Mouse (Mus musculus) right cerebral cortex, postnatal 14 days (tissue): Measurements from ENCODE around the gene AL731706.1.
"Not testable (repeated sequence)": the region's sequence is repeated elsewhere in the genome, so short reads cannot be mapped to it uniquely, and the experiment has no call there.

Source experiments
- DNase-seq: peaks from one replicate; pipeline ENCODE4 v3.0.0; 2022

The AL731706.1 gene

DNA sequence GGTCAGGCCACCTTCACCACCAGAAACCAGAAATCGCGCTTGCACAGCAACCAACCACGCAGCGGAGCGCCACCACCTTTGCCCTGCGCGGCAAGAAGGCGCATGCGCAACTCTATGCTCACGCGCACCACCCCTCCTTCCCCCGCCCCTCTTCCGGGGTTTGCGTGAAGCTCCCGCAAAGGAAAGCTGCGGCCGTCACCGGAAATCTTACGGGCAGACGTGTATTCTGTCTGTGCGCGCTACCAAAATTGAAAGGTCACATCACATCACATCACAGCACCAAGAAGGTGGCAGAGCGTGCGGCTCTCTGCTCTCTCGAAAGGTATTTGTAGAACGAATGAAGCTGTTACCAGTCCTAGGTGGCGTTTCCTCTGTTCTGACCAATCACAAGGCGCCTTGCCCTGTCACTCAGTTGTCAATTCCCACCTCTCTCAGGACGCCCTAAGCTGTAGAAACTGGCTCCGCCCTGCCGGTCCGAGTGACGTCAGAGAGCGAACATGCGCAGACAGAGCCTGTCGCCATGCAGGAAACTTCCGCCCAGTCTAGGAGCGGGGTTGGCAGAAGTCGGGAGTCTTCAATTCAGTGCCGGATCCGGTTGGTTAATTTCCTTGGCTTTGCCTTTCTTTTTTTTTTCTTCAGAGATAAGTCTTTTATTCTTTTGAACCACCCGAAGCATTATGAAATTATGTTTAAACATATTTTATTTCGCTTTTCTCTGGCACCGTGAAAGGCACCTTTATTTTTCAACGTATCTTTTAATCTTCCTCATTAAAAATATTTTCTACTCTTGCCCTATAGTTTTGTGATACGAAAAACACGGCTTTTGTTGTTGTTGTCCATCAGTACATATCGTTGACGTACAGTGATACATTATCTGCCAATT, at the start of gene AL731706.1, which contains the start of the genes Slx4ip and Mkks:
AL731706.1 (minus strand) TSS at position 322 of the 883 bp plus-strand sequence.
Slx4ip (plus strand) TSS at position 151 of the 883 bp plus-strand sequence.
Mkks (minus strand) TSS at position 322 of the 883 bp plus-strand sequence.
- DNase-seq, result peak; percentile 96

DNA sequence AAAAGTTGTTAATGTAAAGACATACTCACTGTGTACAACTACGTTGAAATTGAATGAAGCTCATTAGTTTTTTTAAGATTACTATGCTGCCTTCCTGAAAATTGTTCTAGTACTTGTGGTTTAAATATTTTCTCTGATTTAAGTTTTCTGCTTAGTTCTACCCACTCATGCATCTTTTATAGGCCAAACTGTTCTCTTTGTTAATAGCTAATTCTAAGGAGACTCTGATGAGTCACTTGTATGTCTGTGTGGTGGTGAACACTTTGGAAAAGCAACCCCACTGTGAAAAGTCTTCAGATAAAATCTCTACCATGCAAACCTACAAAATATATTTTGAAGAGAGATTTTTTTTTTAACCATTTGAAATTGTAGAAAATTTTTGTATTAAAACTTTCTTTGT, 47.1 kb upstream of the AL731706.1 start:
- DNase-seq, result no peak

GRCm38 (mm10) chr2:136936391-136937288, 45.5 kb upstream of the AL731706.1 start:
- DNase-seq, result no peak

DNA sequence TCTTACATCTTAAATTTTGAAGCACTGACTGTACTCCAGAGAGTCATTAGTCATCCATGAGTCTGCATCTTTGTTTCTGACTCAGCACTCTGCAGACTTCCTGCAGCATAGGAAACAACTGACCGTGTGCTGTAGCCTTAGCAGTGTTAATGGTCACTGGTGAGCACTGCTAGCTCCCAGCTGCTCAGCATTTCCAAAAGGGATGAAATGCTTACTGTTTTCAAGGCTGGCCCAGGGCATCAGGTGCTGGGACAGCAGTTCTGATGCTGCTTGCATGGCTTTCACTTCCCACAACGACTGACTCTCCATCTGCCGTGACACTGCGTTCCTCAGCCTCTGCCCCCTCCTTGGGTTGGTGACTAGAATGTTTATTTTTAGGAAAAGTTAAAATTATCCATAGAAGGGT, 29.8 kb upstream of the AL731706.1 start:
- DNase-seq, result peak; percentile 12

DNA sequence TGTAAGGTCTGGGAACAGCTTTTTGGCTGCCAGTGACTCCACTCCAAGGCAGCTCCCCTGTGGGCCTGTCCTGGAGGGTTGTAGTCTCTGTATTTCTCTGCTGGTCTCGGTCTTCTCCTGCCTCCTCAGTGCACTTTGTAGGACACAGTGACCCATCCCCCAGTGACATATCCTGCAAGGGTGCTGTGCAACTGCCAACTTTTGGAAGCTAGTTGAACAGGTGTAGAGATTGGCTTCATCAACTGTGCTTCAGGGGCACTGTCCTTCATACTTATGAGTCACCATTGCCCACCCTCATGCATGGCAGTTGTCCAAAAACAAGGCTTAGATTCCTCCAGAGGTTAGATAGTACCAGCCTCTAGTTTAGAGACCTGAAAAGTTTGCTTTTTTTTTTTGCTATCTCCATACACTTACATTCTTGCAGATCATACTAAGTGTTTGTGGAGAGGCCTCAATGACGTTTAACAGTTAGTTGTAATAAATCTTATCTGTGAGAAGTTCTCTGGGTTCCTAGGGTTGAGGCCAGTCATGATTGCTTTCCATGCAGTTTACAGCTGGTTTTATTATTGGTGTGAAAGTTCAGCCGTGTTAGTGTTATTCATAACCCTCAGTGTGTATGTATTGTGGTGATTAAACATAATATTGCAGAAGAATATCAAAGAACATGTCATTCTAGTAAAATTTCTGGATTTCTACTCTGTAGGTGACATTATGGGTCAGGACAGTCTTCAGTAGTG, 29.2 kb upstream of the AL731706.1 start:
- no peak for DNase-seq

DNA sequence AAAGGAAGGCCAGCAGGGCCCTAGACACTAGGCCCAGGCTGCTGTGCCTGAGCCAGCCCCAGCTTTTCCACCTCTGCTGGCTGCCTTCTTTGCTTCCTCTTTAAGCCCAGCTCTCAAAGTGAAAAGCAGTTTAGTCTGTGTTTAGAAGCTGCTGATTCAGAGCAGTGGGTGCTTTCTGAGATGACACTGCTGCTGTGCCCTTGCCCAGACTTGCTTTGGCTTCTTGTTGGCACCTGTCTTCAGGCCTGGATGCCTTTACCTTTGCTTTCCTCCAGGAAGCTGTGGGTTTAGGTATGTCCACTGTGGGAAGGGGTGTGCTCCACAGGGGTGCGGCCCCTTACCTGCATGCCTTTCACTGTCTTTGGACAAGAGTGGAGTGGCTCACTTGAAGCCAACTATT, 28.2 kb upstream of the AL731706.1 start:
- DNase-seq, result no peak

- DNase-seq, result no peak
These were observed 23.2 kb upstream of the AL731706.1 start for GRCm38 (mm10) chr2:136914334-136914902.

GRCm38 (mm10) chr2:136913021-136913420, 21.8 kb upstream of the AL731706.1 start:
- no peak for DNase-seq

- DNase-seq, result no peak
These were observed 20.8 kb upstream of the AL731706.1 start for GRCm38 (mm10) chr2:136911958-136912411.

DNA sequence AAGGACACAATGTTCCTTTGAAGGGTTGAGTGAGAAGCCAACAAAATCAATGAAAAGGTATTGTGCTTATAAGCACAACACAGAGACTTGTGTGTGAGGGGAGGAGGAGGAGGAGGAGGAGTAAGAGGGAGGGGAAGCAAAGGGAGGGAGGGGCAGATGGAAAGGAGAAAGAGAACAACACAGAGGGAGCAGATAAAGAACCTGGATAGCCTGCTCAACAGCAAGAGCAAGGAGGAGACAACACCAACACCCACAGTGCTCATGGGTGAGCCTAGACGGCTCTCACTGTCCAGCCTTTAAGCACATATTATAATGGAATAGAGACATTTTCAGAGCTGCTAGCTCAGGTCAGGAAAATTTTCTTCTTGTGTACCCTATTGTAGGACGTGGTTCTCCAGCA, 18.1 kb upstream of the AL731706.1 start:
- no peak for DNase-seq

GRCm38 (mm10) chr2:136908596-136908995, 17.4 kb upstream of the AL731706.1 start:
- no peak for DNase-seq

GRCm38 (mm10) chr2:136896131-136896530, 4.9 kb upstream of the AL731706.1 start:
- no peak for DNase-seq

- DNase-seq, result no peak
These were observed 3.3 kb upstream of the AL731706.1 start for GRCm38 (mm10) chr2:136894494-136894893.

DNA sequence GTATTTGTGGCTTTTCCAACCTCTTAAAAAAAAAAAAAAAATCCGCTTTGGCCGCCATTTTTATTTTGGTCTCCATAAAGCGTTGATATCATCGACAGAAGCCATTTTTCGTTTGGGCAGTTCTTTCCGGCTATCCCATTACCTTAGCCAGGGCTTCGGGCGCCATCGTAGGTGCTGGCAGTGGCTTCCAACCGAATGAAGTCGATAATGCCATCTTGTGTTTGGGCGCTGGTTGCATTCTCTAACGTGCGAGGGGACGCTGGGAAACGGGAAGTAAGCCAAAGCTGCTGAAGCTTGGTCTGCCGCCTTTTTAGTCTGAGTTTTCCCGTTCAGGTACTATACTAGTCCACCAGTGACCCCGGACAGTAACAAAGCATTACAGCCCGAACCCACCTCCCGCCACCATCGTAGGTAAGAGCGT, 772 bp upstream of the AL731706.1 start:
- DNase-seq, result peak; percentile 93

DNA sequence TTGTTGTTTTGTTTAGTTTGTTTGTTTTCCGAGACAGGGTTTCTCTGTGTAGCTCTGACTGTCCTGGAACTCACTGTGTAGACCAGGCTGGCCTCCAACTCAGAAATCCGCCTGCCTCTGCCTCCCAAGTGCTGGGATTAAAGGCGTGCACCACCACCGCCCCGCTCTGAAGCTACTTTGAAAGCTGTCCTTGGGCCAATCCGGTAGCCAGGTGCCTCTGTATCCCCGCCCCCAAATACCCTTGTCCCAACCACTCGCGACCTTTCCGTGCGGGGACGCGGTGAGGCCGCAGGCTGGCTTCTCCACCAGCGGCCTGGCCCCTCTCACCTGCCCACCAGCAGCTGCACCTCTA, 497 bp downstream of the AL731706.1 start:
- not testable (repeated sequence) for DNase-seq

DNA sequence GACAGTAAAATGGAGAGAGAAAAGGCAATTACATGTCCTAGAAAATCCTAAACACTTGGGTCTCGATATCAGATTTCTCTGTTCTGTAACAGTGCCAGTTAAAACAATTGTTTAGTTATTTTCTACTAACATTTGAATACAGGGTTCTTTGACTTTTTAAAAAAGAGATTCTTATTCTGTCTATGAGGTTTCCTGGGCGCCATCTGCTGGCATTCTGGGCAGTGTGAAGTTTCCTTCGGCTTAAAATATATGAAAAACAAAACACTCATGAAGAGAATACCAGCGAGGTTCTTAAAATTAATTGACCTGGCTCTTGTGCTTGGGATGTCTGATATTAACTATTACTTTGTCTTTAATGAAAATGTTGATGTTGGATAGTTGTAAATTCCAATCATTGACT, 4.3 kb downstream of the AL731706.1 start:
- DNase-seq, result peak; percentile 52

DNA sequence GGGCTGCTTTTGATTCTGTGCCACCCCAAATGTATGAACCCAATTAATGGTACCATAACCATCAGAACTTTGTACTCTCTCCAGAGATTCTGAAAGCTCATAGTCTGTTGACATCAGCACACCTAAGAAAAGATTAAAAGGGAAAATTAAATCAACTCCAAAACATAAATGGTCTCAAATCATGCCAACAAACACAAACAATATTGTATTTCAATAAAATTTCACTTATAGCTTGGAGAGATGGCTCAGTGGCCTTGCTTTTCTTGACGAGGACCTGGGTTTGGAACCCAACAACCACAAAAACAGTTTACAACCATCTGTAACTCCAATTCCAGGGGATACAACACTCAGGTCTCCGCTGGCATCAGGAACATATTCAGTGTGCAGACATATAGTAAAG, 5.6 kb downstream of the AL731706.1 start, which contains the start of gene AL731706.2:
AL731706.2 (minus strand) TSS at position 101 of the 400 bp plus-strand sequence.
- DNase-seq, result no peak

- no peak for DNase-seq
These were observed 36.4 kb downstream of the AL731706.1 start for GRCm38 (mm10) chr2:136854543-136855388.

GRCm38 (mm10) chr2:136850366-136850765, 40.8 kb downstream of the AL731706.1 start:
- no peak for DNase-seq

DNA sequence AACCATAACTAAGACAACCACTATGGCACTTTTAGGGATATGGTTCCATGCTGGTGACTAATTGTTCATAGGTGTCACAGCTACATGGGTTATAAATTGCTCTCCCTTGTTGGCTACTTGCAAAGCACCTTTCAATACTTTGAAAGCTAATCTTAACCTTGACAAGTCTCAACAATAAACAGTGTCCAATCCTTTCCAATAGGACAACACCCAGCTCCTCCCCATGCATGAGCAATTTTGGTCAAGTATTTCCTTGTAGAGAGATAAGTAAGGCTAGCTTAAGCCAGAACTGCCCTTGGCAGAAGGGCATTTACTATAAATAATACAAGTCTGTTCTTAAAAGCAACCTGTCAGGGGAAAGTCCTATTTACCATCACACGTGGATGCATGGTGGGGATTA, 53.2 kb downstream of the AL731706.1 start:
- DNase-seq, result no peak

DNA sequence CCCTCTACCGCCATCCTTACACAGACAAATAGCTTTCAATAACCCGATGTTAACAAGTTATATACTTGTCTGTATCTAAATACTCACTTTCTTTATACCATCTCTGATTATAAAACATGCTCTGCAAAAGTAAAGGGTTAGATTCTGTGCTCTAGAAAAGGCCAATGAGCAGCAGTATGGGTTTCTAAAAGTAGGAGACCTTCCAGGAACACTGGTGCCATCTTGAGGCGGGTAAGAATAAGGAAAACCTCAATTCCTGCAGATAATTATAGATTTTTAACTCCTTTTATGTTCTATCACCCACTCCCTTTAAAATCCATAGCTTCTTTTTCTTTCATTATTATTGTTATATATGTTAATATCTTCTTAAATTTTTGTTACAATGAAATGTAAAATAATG, 55.3 kb downstream of the AL731706.1 start:
- DNase-seq, result peak; percentile 22
